Mouse (Mus musculus) common myeloid progenitor, adult 5-6 weeks (primary cell): ENCODE measurements at regions not wholly inside any gene's neighbourhood (a gene's known extent, or its start where the extent isn't known, plus 50 kb on each side); places are given as distances from the start of the nearest gene placed in this dataset.

Experiments used
- ATAC-seq: replicated peaks from 2 replicates; pipeline ENCODE4 v1.8.0; 2016; ENCODE audit warnings: low read depth, mild to moderate bottlenecking, moderate TSS enrichment, inconsistent platforms; ENCODE audit not compliant: poor library complexity, severe bottlenecking

DNA sequence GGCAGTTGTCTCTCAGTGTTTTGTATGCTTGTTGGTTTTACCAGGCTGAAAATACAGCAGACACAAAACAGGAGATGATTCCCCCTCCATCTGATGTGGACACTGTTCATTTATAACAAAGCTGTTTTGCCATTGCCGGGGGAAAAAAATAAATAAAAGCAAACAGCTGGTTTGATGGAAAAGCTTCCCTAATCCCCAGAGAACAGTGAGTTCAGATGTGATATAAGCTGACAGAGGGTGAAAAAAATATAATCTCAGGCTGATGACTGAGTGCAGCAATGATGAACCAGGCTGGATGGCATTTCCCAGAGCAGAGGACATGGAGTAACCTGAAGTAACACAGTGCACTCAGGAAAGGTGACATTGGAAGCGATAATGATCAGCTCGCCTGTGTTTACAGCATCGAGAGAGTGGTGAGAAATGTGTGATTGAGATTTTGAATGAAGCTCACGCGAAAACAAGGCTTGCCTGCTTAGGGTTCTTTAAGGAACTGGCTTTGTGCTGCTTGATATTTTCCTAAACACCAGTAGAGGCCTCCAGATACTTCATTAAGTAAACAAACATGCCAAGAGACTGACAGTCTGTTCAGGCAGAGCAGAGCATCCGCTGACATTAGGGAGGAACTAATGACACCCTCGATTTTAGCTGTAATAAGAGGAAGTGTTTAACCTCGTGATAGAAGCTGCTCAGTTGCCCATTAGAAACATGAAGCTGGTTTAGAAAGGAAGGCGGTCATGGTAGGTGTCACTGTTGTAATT lies 221.9 kb upstream of the Mmadhc start:
- ATAC-seq, result peak; percentile 93

- ATAC-seq, result no peak
Measured at GRCm38 (mm10) chr2:50513276-50513675, 216.7 kb upstream of the Mmadhc start.

DNA sequence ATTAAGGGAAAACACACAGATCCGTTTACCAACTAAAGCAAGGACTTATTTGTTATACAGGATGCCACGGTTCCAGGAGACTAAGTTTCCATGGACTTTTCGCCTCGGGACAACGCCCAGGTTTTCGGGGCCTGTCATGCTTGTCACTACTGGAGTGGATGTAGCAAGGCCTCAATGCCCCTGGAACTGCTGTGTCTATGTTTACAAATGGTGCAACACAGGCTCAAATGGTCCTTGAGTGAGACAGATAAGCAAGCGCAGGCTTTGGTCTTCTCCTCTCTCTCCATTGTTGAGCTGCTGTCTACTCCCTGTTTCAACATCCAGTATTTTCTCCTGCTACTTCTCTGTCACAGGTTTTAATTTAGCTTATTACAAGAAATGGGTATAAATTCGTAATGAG lies 202.1 kb upstream of the Mmadhc start:
- no peak for ATAC-seq

DNA sequence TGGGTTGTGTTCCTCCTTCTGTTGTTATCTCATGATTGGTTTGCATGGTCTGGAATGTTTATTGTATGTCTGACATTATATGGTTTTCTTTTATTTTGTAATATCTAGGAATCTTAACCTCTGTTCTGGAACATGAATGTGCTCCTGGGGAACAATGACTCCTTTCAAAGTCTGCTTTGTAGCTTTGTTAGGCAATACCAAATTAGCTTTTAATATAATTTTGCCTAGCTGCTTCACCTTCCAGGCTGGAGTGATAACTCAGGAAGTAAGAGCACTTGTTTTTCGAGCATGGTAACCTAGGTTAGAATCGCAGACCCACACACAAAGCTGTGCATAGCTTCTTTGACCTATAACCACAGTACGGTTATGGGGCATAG lies 199.4 kb upstream of the Mmadhc start:
- ATAC-seq, result no peak

- ATAC-seq, result no peak
Measured at GRCm38 (mm10) chr2:50495141-50496056, 198.8 kb upstream of the Mmadhc start.

DNA sequence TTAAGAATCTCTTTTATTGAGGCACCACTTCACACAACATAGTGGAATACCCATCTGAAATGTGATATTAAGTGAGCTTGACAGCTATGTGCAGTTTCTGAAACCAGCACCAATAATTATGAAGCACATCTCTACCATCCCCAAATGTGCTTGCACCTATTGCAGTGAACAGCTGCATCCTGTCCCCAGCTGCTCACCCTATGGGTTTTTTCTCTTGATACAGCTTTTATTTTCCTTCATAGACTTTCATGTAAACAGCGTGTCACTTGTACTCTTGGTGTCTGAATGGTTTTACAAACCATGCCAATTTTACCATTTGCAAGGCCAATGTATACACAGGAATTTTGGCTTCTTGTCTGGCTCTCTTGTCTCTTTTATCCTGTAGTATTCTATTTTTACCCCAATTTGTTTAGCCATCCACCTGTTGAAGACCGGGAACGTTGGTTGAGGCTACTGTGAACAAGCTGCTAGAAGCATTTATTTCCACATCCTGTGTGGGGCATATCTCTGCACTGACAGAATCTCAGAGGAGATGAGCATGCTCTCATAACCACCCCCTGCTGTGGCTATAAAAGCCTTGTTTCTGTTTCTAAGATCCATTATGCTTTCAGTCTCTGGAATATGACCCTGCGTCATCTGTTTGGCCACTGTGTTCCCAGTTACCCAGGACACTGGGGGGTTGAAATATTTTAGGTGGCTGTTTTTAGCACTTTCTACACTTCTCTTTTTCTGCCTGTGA lies 197.2 kb upstream of the Mmadhc start:
- ATAC-seq, result no peak

- no peak for ATAC-seq
Measured at GRCm38 (mm10) chr2:50463799-50464198, 167.2 kb upstream of the Mmadhc start.

GRCm38 (mm10) chr2:50462378-50462777 lies 165.8 kb upstream of the Mmadhc start:
- no peak for ATAC-seq

- ATAC-seq, result no peak
Measured at GRCm38 (mm10) chr2:50456654-50457053, 160.1 kb upstream of the Mmadhc start.

DNA sequence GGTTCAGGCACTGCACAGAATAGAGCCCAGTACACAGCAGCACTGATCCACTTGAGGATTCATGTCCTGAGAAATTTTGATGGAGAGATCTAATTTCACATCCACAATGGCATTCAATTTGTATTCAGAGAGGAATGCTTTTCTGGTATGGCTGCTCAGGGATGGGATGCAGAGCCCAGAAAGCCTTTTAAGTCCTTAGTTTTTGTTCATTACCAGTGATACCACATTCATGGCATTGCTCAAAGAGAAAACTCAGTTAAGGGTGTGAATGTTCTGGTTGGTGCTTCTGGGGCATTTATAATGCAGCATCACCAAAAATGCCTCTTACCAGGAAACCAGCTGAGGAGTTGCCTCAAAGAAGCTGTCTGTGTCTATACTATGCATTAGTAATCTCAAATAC lies 151.5 kb upstream of the Mmadhc start:
- no peak for ATAC-seq

DNA sequence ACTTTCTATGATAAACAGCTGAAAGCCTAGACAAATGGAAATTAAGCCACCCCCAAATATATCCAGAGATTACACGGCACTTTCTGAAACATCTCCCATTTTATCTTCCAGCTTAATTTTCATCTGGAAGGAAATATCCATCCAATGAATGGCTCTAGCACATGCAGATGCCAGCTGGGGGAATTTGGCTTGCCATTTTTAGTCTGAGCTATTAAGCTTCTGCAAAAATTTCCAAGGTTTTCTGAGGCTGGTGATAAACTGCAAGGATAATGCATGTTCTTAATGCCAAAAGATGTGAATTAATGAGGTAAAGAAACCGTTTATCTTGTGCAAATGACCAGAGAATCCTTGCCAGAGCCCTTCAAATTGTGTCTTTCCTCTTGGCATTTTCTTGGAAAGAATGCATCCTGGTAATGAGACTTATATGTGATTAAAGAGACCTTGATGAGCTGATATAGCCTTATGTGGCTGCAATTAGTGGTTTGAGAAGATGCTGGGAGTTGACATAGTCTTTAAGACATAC lies 149.4 kb upstream of the Mmadhc start:
- ATAC-seq, result no peak

- ATAC-seq, result no peak
Measured at GRCm38 (mm10) chr2:50440333-50440732, 143.7 kb upstream of the Mmadhc start.

GRCm38 (mm10) chr2:50433166-50433565 lies 136.6 kb upstream of the Mmadhc start:
- no peak for ATAC-seq

DNA sequence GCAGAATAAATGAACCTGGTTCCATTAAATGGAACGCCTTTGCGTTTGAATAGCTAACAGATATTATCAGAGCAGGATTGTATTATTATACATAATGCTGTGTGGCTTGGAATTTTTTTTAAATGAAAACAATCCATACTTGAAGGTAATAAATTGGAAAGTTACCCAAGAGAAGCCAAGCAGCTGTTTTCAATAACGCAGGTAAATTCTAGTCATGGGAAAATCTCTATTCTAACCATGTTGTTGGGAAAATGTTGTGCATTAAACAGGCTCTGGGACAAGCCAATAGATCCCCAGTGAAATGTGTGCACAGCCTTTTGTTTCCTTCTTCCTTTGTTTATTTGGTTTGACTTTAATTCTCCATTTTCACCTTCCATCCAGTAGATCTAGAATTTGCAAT lies 128.6 kb upstream of the Mmadhc start:
- no peak for ATAC-seq

GRCm38 (mm10) chr2:50419648-50420047 lies 123.0 kb upstream of the Mmadhc start:
- ATAC-seq, result no peak

DNA sequence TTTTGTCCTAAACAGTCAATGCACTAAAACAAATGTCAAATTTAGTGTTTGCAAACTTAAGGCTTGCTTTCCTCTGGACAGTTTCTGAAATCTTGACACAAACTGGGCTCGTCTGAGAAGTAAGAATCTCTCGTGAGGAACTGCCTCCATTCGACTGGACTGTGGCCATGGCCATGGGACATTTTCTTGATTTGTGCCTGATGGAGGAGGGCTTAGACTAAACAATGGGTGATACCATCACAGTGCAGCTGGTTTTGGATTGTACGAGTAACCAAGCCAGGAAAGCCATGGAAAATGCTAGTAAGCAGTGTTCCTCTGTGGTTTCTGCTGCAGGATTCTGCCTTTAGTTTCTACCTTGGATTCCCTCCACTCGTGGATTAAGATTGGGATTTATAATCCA lies 121.0 kb upstream of the Mmadhc start:
- ATAC-seq, result no peak

- no peak for ATAC-seq
Measured at GRCm38 (mm10) chr2:50417135-50417534, 120.5 kb upstream of the Mmadhc start.

DNA sequence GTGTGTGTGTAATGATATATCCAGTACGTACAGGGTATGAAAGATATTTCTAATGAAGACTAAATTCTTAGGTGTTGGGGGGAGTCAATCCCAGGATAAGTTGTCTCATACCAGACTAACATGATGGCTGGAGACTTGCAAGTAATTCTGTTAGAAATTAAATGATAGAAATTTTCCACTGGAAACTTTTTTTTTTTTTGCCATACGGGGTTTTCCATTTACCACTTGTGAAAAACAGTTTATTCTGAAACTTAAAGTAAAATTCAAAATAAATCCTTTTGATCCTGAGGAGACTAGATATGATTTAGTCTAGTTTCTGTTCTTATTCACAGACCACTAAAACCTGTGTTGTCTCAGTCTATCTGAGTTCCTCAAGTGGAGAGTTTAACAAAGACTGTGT lies 119.5 kb upstream of the Mmadhc start:
- ATAC-seq, result no peak

DNA sequence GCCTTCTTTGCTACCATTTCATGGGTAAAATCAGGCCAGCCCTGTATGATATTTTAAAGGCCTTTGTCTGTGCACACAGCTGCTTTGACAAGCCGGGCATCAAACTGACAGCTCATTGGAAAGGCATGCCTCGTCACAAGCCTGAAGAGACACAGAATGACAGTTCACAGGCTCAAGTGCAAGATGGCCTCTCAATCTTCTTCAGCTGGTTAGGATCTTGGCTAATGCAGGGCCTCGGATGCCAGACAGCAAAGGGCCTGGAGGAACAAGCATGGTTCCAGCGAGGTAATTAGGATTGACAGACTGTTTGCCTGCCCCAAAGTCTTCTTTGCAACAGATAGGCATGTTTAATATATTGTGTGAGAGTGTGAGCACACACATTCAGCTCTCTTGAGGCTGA lies 109.3 kb upstream of the Mmadhc start:
- ATAC-seq, result no peak

- no peak for ATAC-seq
Measured at GRCm38 (mm10) chr2:50403106-50403505, 106.5 kb upstream of the Mmadhc start.

DNA sequence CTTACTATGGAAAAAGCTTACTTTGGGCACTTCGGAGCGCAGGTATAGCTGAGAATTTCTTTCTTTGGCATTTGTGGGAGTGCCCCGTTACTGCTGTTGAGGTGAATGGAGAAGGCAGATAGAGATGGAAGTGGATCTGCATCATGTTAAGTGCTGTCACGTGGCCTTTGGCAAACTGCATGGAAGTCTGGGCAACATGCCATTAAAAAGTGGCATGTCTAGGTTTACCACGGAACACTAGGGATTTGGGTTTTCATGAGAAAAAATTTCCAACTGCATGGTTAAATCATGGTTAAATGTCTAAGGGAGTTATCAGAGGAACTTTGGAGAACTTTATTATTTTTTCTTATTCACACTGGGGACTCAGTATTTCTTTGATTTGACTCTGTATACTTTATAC lies 102.0 kb upstream of the Mmadhc start:
- no peak for ATAC-seq
